Mouse (Mus musculus) adrenal gland, adult 8-10 months (tissue): ENCODE measurements around the gene Eef1a2. TPM values are rescaled to one million over a fixed set of nuclear protein-coding genes. Genes with fewer than 3 reads are reported as not detected.

ENCODE experiments used
- DNase-seq: peaks from one replicate; pipeline ENCODE4 v3.0.0; 2022
- total RNA-seq, 4 experiments: library from RNA; stranded (reverse); gene quantifications; 2 replicates each; pipeline ENCODE4 v1.2.4; 2022

The Eef1a2 gene
- total RNA-seq, 4 experiments from 2014 or later, result 65.8 to 85.9 (median 68.2) TPM

GRCm38 (mm10) chr2:181157716-181158302 is 995 bp upstream of the Eef1a2 start:
- no peak for DNase-seq

- DNase-seq, result no peak
Observed at GRCm38 (mm10) chr2:181157180-181157579, 366 bp upstream of the Eef1a2 start.

- DNase-seq, result no peak
Observed at GRCm38 (mm10) chr2:181155801-181156200, 1.0 kb downstream of the Eef1a2 start.

- no peak for DNase-seq
Observed at GRCm38 (mm10) chr2:181154831-181155415, 1.9 kb downstream of the Eef1a2 start.

- no peak for DNase-seq
Observed at GRCm38 (mm10) chr2:181154361-181154760, 2.5 kb downstream of the Eef1a2 start.

- no peak for DNase-seq
Observed at GRCm38 (mm10) chr2:181153837-181154236, 3.0 kb downstream of the Eef1a2 start.

GRCm38 (mm10) chr2:181153131-181153530 is 3.7 kb downstream of the Eef1a2 start:
- DNase-seq, result no peak

GRCm38 (mm10) chr2:181152701-181153100 is 4.1 kb downstream of the Eef1a2 start:
- no peak for DNase-seq

GRCm38 (mm10) chr2:181150281-181150680 is 6.5 kb downstream of the Eef1a2 start:
- DNase-seq, result no peak

GRCm38 (mm10) chr2:181148318-181148955 is 8.4 kb downstream of the Eef1a2 start:
- DNase-seq, result no peak

- DNase-seq, result no peak
Observed at GRCm38 (mm10) chr2:181147546-181148317, 9.1 kb downstream of the Eef1a2 start.

GRCm38 (mm10) chr2:181146976-181147545 is 9.8 kb downstream of the Eef1a2 start:
- no peak for DNase-seq

GRCm38 (mm10) chr2:181144675-181145074 is 12.1 kb downstream of the Eef1a2 start:
- DNase-seq, result no peak

GRCm38 (mm10) chr2:181143509-181144276 is 13.1 kb downstream of the Eef1a2 start:
- no peak for DNase-seq

- DNase-seq, result no peak
Observed at GRCm38 (mm10) chr2:181142703-181143135, 14.1 kb downstream of the Eef1a2 start.

- DNase-seq, result no peak
Observed at GRCm38 (mm10) chr2:181139641-181140193, 17.1 kb downstream of the Eef1a2 start.

- no peak for DNase-seq
Observed at GRCm38 (mm10) chr2:181136934-181137333, 19.9 kb downstream of the Eef1a2 start.

GRCm38 (mm10) chr2:181135446-181135818 is 21.4 kb downstream of the Eef1a2 start:
- DNase-seq, result no peak

GRCm38 (mm10) chr2:181134591-181135445 is 22.0 kb downstream of the Eef1a2 start, which contains the start of gene Kcnq2:
Gene Kcnq2, minus strand, starts transcription at chr2:181135300.
- DNase-seq, result no peak

- DNase-seq, result no peak
Observed at GRCm38 (mm10) chr2:181133837-181134590, 22.8 kb downstream of the Eef1a2 start.
